Mouse (Mus musculus) small intestine, adult 2 months (tissue): ENCODE results near the gene G6pc.

Source experiments
- CTCF ChIP-seq: fragments of 200-500 bp; IDR thresholded peaks from 2 replicates; pipeline ENCODE4 v1.5.1; 2012; ENCODE audit warnings: low read depth, mild to moderate bottlenecking, control low read depth, inconsistent platforms, low read length, moderate library complexity, mixed read lengths; ENCODE audit not compliant: insufficient replicate concordance, insufficient read length; ENCODE audit errors: extremely low read depth
- POLR2A ChIP-seq: fragments of 200-500 bp; IDR thresholded peaks from 2 replicates; pipeline ENCODE4 v1.6.1; 2012; ENCODE audit warnings: low read depth, mild to moderate bottlenecking, control low read depth, inconsistent platforms, low read length, moderate library complexity

- TF ChIP-seq POLR2A: no peak
- TF ChIP-seq CTCF: no peak
These were observed 18.1 kb upstream of the G6pc start for GRCm38 (mm10) chr11:101349216-101349615.
